Mouse (Mus musculus) forebrain, embryonic 11.5 days (tissue): ENCODE results near the gene Gldc. TPM values are rescaled to one million over a fixed set of nuclear protein-coding genes. Genes with fewer than 3 reads are reported as not detected.
"Not testable (repeated sequence)": the region's sequence is repeated elsewhere in the genome, so short reads cannot be mapped to it uniquely, and the experiment has no call there.

ENCODE experiments used
- ATAC-seq: fragments of 200-750 bp; cut with Nextera tagmentation; replicated peaks from 2 replicates; pipeline ENCODE4 v1.8.0; 2017; ENCODE audit warnings: moderate TSS enrichment; ENCODE audit not compliant: low FRiP score
- DNase-seq: peaks from one replicate; pipeline ENCODE4 v3.0.0-alpha.2; 2017; ENCODE audit warnings: low spot score
- H3K27ac ChIP-seq: fragments of 300-500 bp; sonication (generic); 2 replicates; pipeline ENCODE4 v1.5.1; 2014; ENCODE audit warnings: low read depth, low read length
- H3K27me3 ChIP-seq: fragments of 300-500 bp; sonication (generic); 2 replicates; pipeline ENCODE4 v1.6.1; 2014; ENCODE audit warnings: mild to moderate bottlenecking, low read length, mixed read lengths; ENCODE audit not compliant: control insufficient read depth, insufficient read depth
- H3K36me3 ChIP-seq: fragments of 300-500 bp; sonication (generic); 2 replicates; pipeline ENCODE4 v1.6.1; 2014; ENCODE audit warnings: mild to moderate bottlenecking, low read length, moderate library complexity, mixed read lengths; ENCODE audit not compliant: control insufficient read depth, insufficient read depth
- H3K4me1 ChIP-seq: fragments of 300-500 bp; sonication (generic); replicated peaks from 2 replicates; pipeline ENCODE4 v1.6.1; 2014; ENCODE audit warnings: low read length, mixed read lengths; ENCODE audit not compliant: control insufficient read depth, insufficient read depth
- H3K4me2 ChIP-seq: fragments of 300-500 bp; sonication (generic); 2 replicates; pipeline ENCODE4 v1.6.1; 2014; ENCODE audit warnings: low read depth, mild to moderate bottlenecking, low read length, moderate library complexity, mixed read lengths; ENCODE audit not compliant: severe bottlenecking
- H3K4me3 ChIP-seq: fragments of 300-500 bp; sonication (generic); 2 replicates; pipeline ENCODE4 v1.5.1; 2014; ENCODE audit warnings: low read depth, low read length
- H3K9ac ChIP-seq: fragments of 300-500 bp; sonication (generic); 2 replicates; pipeline ENCODE4 v1.6.1; 2014; ENCODE audit warnings: low read length
- H3K9me3 ChIP-seq: fragments of 300-500 bp; sonication (generic); 2 replicates; pipeline ENCODE4 v1.6.1; 2016; ENCODE audit warnings: low read length, mixed read lengths; ENCODE audit not compliant: control insufficient read depth
- WGBS: fragments of 180-500 bp; shearing (Covaris S2); extraction: QIAGEN DNeasy Blood & Tissue Kit; methylation state at CpG from one replicate; pipeline ENCODE4 v1.1.7; 2014; 5-methylcytosine and 5-hydroxymethylcytosine counted together
- polyA plus RNA-seq: library from polyadenylated mRNA; unstranded; fragments of >200 nt; fragmentation: Nextera tagmentation; extraction: Ambion mirVana; gene quantifications from 2 replicates; pipeline ENCODE4 v1.2.1, GENCODE M21; 2014

Gldc gene
- 50.8 and 52.6 TPM in 2 replicates for polyA plus RNA-seq

DNA sequence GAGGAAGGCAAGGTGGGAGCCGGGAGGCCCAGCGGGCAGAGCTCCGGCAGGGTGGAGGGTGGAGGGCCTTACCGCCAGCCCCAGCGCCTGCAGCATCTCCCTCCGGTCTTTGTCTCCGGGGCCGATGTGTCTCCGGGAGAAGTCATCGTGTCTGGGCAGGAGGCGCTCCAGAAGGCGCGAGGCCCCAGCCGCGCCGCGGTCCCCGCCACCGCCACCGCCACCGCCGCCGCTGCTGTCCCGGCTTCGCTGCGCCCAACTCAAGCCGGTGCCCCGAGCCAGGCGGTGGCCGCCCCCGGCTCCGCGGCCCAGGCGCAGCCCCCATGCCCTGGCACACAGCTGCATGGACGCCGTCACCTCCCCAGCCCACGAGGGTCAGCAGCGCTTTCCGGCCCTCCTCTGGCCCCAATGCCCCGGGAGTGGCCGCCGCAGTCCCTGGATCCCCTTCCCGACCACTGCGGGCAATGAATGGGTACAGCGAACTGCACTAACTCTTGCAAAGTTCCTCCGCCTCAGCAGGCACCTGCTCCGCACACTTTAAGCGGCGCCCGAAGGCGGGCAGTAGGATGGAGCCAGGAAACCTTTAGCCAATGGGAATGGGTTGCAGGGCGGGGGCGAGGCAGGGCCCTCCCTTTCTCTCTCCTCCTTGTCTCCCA, at the start of gene Gldc:
Gldc (minus strand) TSS at position 511 of the 653 bp plus-strand sequence.
- peak within 1 kb of the TSS; percentile 77 for H3K27ac ChIP-seq
- H3K4me1 ChIP-seq: peaks cover 2% of the 10 kb centered on the region
- H3K36me3 ChIP-seq: no peaks in the 10 kb centered on the region
- peak within 1 kb of the TSS; percentile 85 for H3K4me2 ChIP-seq
- under 1% methylated on average over 35 of the region's 53 CpGs for WGBS
- DNase-seq: peak; percentile 88
- peak within 1 kb of the TSS; percentile 72 for H3K4me3 ChIP-seq
- no peaks in the 10 kb centered on the region for H3K9me3 ChIP-seq
- H3K9ac ChIP-seq: peak within 1 kb of the TSS; percentile 85
- no peaks in the 10 kb centered on the region for H3K27me3 ChIP-seq
- ATAC-seq: peak; percentile 98

- WGBS: 90% methylated on average over 8 of the region's 8 CpGs
- not testable (repeated sequence) for H3K4me3 ChIP-seq, H3K9me3 ChIP-seq, H3K4me2 ChIP-seq, ATAC-seq, H3K9ac ChIP-seq, H3K27ac ChIP-seq, H3K4me1 ChIP-seq, DNase-seq, H3K27me3 ChIP-seq, H3K36me3 ChIP-seq
Measured at GRCm38 (mm10) chr19:30222593-30222992, 47.4 kb upstream of the Gldc start.

- no peaks in the 10 kb centered on the region for H3K9me3 ChIP-seq
- no peaks in the 10 kb centered on the region for H3K36me3 ChIP-seq
- H3K4me2 ChIP-seq: no peak overlapping the region
- H3K4me1 ChIP-seq: no peaks in the 10 kb centered on the region
- no peak overlapping the region for H3K4me3 ChIP-seq
- ATAC-seq: peak; percentile 60; the same call in 1 of the 2 replicates
- 26% methylated on average over 7 of the region's 7 CpGs for WGBS
- peak; percentile 78 for DNase-seq
- no peaks in the 10 kb centered on the region for H3K27me3 ChIP-seq
- H3K27ac ChIP-seq: no peak overlapping the region
- H3K9ac ChIP-seq: no peak overlapping the region
Measured at GRCm38 (mm10) chr19:30217335-30217734, 42.1 kb upstream of the Gldc start.

- H3K9ac ChIP-seq: no peak overlapping the region
- H3K4me3 ChIP-seq: no peak overlapping the region
- H3K27ac ChIP-seq: no peak overlapping the region
- H3K36me3 ChIP-seq: no peaks in the 10 kb centered on the region
- 88% methylated on average over 4 of the region's 4 CpGs for WGBS
- no peaks in the 10 kb centered on the region for H3K27me3 ChIP-seq
- H3K4me1 ChIP-seq: no peaks in the 10 kb centered on the region
- DNase-seq (no peak), ATAC-seq (no peak)
- no peaks in the 10 kb centered on the region for H3K9me3 ChIP-seq
- H3K4me2 ChIP-seq: no peak overlapping the region
Measured at GRCm38 (mm10) chr19:30216186-30216585, 41.0 kb upstream of the Gldc start.

DNA sequence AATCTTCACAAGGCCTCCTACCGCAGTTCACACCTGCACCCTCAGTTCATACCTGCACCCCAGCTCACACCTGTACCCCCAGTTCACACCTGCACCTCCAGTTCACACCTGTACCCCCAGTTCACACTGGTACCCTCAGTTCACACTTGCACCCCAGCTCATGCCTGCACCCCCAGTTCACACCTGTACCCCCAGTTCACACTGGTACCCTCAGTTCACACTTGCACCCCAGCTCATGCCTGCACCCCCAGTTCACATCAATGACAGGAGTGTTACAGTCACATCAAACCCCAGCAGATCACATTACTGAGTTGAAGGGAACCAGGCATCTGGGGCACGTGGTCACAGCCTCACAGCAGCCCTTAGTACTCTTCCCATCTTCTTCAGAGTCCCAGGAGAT, 40.5 kb upstream of the Gldc start:
- not testable (repeated sequence) for H3K27me3 ChIP-seq, H3K9me3 ChIP-seq, H3K36me3 ChIP-seq, DNase-seq, H3K4me1 ChIP-seq, H3K9ac ChIP-seq, ATAC-seq, H3K4me3 ChIP-seq, H3K27ac ChIP-seq, H3K4me2 ChIP-seq
- WGBS: 76% methylated on average over 2 of the region's 2 CpGs

GRCm38 (mm10) chr19:30214026-30214425, 38.8 kb upstream of the Gldc start:
- no peaks in the 10 kb centered on the region for H3K36me3 ChIP-seq
- H3K9me3 ChIP-seq: no peaks in the 10 kb centered on the region
- H3K4me1 ChIP-seq: no peaks in the 10 kb centered on the region
- no peak for ATAC-seq
- no peak for DNase-seq
- no peak overlapping the region for H3K9ac ChIP-seq
- no peak overlapping the region for H3K4me2 ChIP-seq
- no peak overlapping the region for H3K4me3 ChIP-seq
- WGBS: 33% methylated on average over 2 of the region's 2 CpGs
- no peak overlapping the region for H3K27ac ChIP-seq
- H3K27me3 ChIP-seq: no peaks in the 10 kb centered on the region

GRCm38 (mm10) chr19:30209006-30209405, 33.8 kb upstream of the Gldc start:
- ATAC-seq, DNase-seq, H3K4me3 ChIP-seq, H3K27ac ChIP-seq, H3K9me3 ChIP-seq, H3K4me1 ChIP-seq, H3K9ac ChIP-seq, H3K4me2 ChIP-seq, H3K36me3 ChIP-seq, H3K27me3 ChIP-seq: not testable (repeated sequence)
- WGBS: 88% methylated on average over 8 of the region's 8 CpGs

DNA sequence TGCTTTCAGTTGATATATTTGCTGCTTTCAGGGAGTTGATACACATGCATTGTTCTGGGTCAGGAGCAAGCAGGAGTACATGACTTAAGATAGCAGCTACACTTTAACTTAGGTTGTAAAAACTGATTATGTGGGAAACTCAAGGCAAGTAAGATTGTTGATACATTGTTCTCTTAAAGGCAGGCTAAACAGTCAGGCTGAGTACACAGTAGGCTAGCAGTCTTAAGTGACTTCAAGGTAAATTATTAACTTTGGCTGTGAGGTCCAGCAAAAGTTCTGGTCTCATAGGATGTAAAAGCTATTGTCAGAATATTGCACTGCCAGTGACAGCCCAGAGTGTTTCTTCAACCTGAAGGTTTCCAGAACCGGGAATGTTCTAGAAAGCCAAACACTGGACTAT, 31.8 kb upstream of the Gldc start:
- no peaks in the 10 kb centered on the region for H3K36me3 ChIP-seq
- H3K9me3 ChIP-seq: no peaks in the 10 kb centered on the region
- WGBS: 91% methylated on average over 1 of the region's 1 CpGs
- H3K9ac ChIP-seq: no peak overlapping the region
- no peak for ATAC-seq
- no peak overlapping the region for H3K27ac ChIP-seq
- H3K4me3 ChIP-seq: no peak overlapping the region
- no peak for DNase-seq
- no peaks in the 10 kb centered on the region for H3K27me3 ChIP-seq
- H3K4me1 ChIP-seq: no peaks in the 10 kb centered on the region
- no peak overlapping the region for H3K4me2 ChIP-seq

DNA sequence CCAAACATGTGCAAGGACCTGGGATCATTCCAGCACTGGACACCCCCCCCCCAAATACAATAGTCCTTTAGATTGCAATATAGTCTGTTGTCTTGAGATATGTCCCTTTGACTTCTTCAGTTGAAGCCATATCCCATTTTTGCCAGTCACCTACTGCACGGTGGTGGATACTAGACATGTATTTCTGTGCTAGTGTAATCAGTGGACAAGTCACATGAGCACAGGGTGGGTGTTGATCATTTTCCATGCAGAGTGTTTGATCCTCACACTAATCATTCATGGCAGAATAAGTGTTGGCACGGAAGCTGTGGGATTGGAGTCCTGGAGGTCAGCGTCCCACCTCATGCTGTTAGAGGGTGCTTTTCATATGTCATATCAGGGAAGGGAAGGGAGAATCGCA, 30.6 kb upstream of the Gldc start:
- DNase-seq: no peak
- 0 out of 2 replicates have a peak, but pooled peaks have one; percentile 12 for ATAC-seq
- no peaks in the 10 kb centered on the region for H3K27me3 ChIP-seq
- H3K9me3 ChIP-seq: no peaks in the 10 kb centered on the region
- no peaks in the 10 kb centered on the region for H3K4me1 ChIP-seq
- no peak overlapping the region for H3K4me3 ChIP-seq
- no peaks in the 10 kb centered on the region for H3K36me3 ChIP-seq
- WGBS: 96% methylated on average over 4 of the region's 4 CpGs
- no peak overlapping the region for H3K27ac ChIP-seq
- no peak overlapping the region for H3K4me2 ChIP-seq
- H3K9ac ChIP-seq: no peak overlapping the region
